Mouse (Mus musculus): ENCODE data around the gene Tmem151b.

Gene Tmem151b

GRCm38 (mm10) chr17:45543115-45543514 lies 6.4 kb downstream of the Tmem151b start:
- DNase-seq = no peak

GRCm38 (mm10) chr17:45542705-45543104 lies 6.8 kb downstream of the Tmem151b start:
- DNase-seq = no peak

- no peak for DNase-seq
Measured at GRCm38 (mm10) chr17:45542129-45542528, 7.3 kb downstream of the Tmem151b start.

- DNase-seq = no peak
Measured at GRCm38 (mm10) chr17:45539664-45540063, 9.8 kb downstream of the Tmem151b start.

- DNase-seq = no peak
Measured at GRCm38 (mm10) chr17:45538394-45538793, 11.1 kb downstream of the Tmem151b start.

- no peak for DNase-seq
Measured at GRCm38 (mm10) chr17:45536264-45536663, 13.2 kb downstream of the Tmem151b start.

- no peak for DNase-seq
Measured at GRCm38 (mm10) chr17:45532896-45533295, 16.6 kb downstream of the Tmem151b start.

- DNase-seq = no peak
Measured at GRCm38 (mm10) chr17:45530346-45530782, 19.1 kb downstream of the Tmem151b start.

- DNase-seq = peak; percentile 37
Measured at GRCm38 (mm10) chr17:45526571-45526970, 22.9 kb downstream of the Tmem151b start.

- DNase-seq = no peak
Measured at GRCm38 (mm10) chr17:45524961-45525360, 24.5 kb downstream of the Tmem151b start.

GRCm38 (mm10) chr17:45523263-45523662 lies 26.2 kb downstream of the Tmem151b start, which contains the start of gene Tcte1:
TSS of gene Tcte1 (plus strand) at chr17:45523434.
- no peak for DNase-seq

- no peak for DNase-seq
Measured at GRCm38 (mm10) chr17:45520136-45520535, 29.3 kb downstream of the Tmem151b start.

- no peak for DNase-seq
Measured at GRCm38 (mm10) chr17:45518766-45519475, 30.6 kb downstream of the Tmem151b start.

GRCm38 (mm10) chr17:45517549-45518215 lies 31.8 kb downstream of the Tmem151b start:
- DNase-seq = no peak

GRCm38 (mm10) chr17:45517135-45517534 lies 32.3 kb downstream of the Tmem151b start:
- DNase-seq = no peak

- DNase-seq = peak; percentile 85
Measured at GRCm38 (mm10) chr17:45516488-45516887, 33.0 kb downstream of the Tmem151b start.

- DNase-seq = no peak
Measured at GRCm38 (mm10) chr17:45515806-45516205, 33.7 kb downstream of the Tmem151b start.

GRCm38 (mm10) chr17:45515204-45515726 lies 34.2 kb downstream of the Tmem151b start:
- DNase-seq = no peak

- no peak for DNase-seq
Measured at GRCm38 (mm10) chr17:45511757-45512156, 37.7 kb downstream of the Tmem151b start.

GRCm38 (mm10) chr17:45510871-45511270 lies 38.6 kb downstream of the Tmem151b start:
- no peak for DNase-seq

- DNase-seq = peak; percentile 98
Measured at GRCm38 (mm10) chr17:45506700-45507189, 42.7 kb downstream of the Tmem151b start, which contains the start of gene Aars2. TSS of gene Aars2 (plus strand) at chr17:45506841.

- no peak for DNase-seq
Measured at GRCm38 (mm10) chr17:45505941-45506465, 43.5 kb downstream of the Tmem151b start.

GRCm38 (mm10) chr17:45503301-45503973 lies 46.0 kb downstream of the Tmem151b start:
- DNase-seq = no peak

Measured in kidney, adult 18-20 months (tissue).